Mouse (Mus musculus) heart, embryonic 11.5 days (tissue): Measurements from ENCODE around the gene Ssr2. TPM values are rescaled to one million over a fixed set of nuclear protein-coding genes. Genes with fewer than 3 reads are reported as not detected.

Experiments used
- ATAC-seq: fragments of 200-750 bp; cut with Nextera tagmentation; replicated peaks from 2 replicates; pipeline ENCODE4 v1.8.0; 2017; ENCODE audit warnings: moderate library complexity; ENCODE audit not compliant: insufficient number of reproducible peaks, low FRiP score, low TSS enrichment
- H3K27ac ChIP-seq: fragments of 300-500 bp; sonication (generic); 2 replicates; pipeline ENCODE4 v1.5.1; 2014; ENCODE audit warnings: mild to moderate bottlenecking, low read depth, low read length
- H3K27me3 ChIP-seq: fragments of 300-500 bp; sonication (generic); 2 replicates; pipeline ENCODE4 v1.6.1; 2014; ENCODE audit warnings: mild to moderate bottlenecking, low read length, mixed read lengths; ENCODE audit not compliant: control insufficient read depth, insufficient read depth
- H3K36me3 ChIP-seq: fragments of 300-500 bp; sonication (generic); 2 replicates; pipeline ENCODE4 v1.6.1; 2014; ENCODE audit warnings: mild to moderate bottlenecking, low read length, moderate library complexity, mixed read lengths; ENCODE audit not compliant: control insufficient read depth, insufficient read depth
- H3K4me1 ChIP-seq: fragments of 300-500 bp; sonication (generic); 2 replicates; pipeline ENCODE4 v1.6.1; 2014; ENCODE audit warnings: low read length; ENCODE audit not compliant: control insufficient read depth, insufficient read depth
- H3K4me2 ChIP-seq: fragments of 300-500 bp; sonication (generic); 2 replicates; pipeline ENCODE4 v1.6.1; 2014; ENCODE audit warnings: mild to moderate bottlenecking, moderate library complexity
- H3K4me3 ChIP-seq: fragments of 300-500 bp; sonication (generic); 2 replicates; pipeline ENCODE4 v1.5.1; 2014; ENCODE audit warnings: low read depth, low read length
- H3K9ac ChIP-seq: fragments of 300-500 bp; sonication (generic); 2 replicates; pipeline ENCODE4 v1.6.1; 2014; ENCODE audit warnings: mild to moderate bottlenecking, low read depth, low read length, moderate library complexity
- H3K9me3 ChIP-seq: fragments of 300-500 bp; sonication (generic); replicated peaks from 2 replicates; pipeline ENCODE4 v1.6.1; 2016; ENCODE audit warnings: low read length; ENCODE audit not compliant: control insufficient read depth
- WGBS: fragments of 180-500 bp; shearing (Covaris S2); extraction: QIAGEN DNeasy Blood & Tissue Kit; methylation state at CpG from one replicate; pipeline ENCODE4 v1.1.7; 2014; ENCODE audit not compliant: insufficient replicate concordance; 5-methylcytosine and 5-hydroxymethylcytosine counted together
- polyA plus RNA-seq: library from polyadenylated mRNA; unstranded; fragments of >200 nt; fragmentation: Nextera tagmentation; extraction: Ambion mirVana; gene quantifications from 2 replicates; pipeline ENCODE4 v1.2.1, GENCODE M21; 2014

Gene Ssr2
- polyA plus RNA-seq, 1 experiment from 2014 or later = 206 TPM

DNA sequence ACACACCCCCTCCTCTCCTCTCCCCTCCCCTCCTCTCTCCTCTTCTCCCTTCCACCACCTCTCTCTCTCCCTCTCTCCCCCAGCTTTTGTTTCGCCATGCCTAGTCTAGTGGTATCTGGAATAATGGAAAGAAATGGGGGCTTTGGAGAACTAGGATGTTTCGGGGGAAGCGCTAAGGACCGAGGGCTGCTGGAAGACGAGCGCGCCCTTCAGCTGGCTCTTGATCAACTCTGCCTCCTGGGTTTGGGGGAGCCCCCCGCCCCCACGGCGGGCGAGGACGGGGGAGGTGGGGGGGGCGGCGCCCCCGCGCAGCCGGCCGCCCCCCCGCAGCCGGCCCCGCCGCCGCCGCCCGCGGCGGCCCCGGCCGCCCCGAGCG, 43.4 kb upstream of the Ssr2 start, which contains the start of gene Mex3a:
Gene Mex3a (plus strand): TSS at position 97 of the 376 bp plus-strand sequence.
- Histone ChIP-seq H3K4me1 (peaks cover 71% of the 10 kb centered on the region), H3K4me2 (peak within 1 kb of the TSS; percentile 85), H3K9ac (peak within 1 kb of the TSS; percentile 98), H3K4me3 (peak within 1 kb of the TSS; percentile 70), H3K36me3 (peaks cover 6% of the 10 kb centered on the region), H3K9me3 (no peaks in the 10 kb centered on the region), H3K27ac (peak within 1 kb of the TSS; percentile 95), H3K27me3 (no peaks in the 10 kb centered on the region)
- under 1% methylated on average over 16 of the region's 31 CpGs for WGBS
- no peak for ATAC-seq

DNA sequence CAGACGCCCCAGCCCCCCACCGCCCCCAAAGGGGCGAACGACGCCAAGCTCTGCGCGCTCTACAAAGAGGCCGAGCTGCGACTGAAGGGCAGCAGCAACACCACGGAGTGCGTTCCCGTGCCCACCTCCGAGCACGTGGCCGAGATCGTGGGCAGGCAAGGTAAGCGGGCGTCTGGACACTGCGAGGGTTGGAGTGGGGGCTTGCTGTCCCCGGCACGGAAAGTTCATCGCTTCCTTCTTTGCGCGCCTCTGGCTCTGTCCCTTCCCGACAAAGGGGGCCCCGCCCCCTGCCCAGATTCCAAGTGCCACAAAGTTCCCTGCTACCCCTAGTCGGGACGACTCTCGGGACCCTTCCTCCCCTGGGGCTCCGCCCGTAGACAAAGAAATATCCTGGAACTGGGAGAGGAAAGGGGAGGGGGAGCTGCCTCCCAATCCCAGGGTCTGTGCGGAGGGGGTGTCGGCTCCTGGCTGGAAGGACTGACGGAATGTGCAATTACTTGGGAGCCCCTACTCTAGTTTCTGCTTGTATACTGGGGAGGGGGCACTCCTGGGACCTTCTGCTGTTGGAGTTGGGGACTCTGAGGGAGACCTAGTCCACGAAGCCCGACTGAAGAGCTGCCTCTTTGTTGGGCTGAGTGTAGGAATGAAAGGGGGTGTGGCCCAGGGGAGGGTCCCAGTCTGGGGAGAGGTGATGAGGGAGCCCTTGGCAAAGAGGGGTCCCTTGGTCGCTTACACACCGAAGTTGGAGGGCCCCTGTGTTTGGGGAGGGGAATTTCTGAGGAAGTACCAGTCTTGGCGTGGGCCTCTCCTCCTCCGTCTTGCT, 42.8 kb upstream of the Ssr2 start:
- Histone ChIP-seq H3K4me2 (peak overlapping the region; percentile 85), H3K4me3 (peak overlapping the region; percentile 70), H3K9me3 (no peaks in the 10 kb centered on the region), H3K27me3 (no peaks in the 10 kb centered on the region), H3K9ac (peak overlapping the region; percentile 98), H3K27ac (peak overlapping the region; percentile 95), H3K4me1 (peaks cover 66% of the 10 kb centered on the region), H3K36me3 (peaks cover 12% of the 10 kb centered on the region)
- no peak for ATAC-seq
- under 1% methylated on average over 34 of the region's 40 CpGs for WGBS

DNA sequence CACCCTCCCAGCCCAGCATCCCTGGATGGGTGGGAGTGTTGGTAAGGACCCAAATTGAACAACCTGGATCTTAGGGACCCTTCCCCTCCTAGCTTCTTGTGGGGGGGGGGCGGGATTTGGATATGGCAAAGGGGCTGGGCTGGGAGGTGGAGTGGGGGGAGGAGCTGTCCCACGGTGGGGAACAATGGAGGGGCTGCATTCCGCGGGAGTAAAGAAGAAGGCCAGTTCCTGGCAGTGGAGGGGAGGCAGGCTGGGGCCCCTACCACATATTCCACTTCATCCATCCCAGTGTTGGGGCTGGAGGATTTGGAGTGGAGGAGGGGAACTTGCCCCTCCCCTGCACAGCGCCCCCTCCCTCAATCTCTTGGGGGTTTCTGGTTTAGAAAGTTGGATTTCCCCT, 42.0 kb upstream of the Ssr2 start:
- peak overlapping the region; percentile 70 for H3K4me3 ChIP-seq
- H3K4me1 ChIP-seq = peaks cover 68% of the 10 kb centered on the region
- H3K27me3 ChIP-seq = no peaks in the 10 kb centered on the region
- peaks cover 20% of the 10 kb centered on the region for H3K36me3 ChIP-seq
- peak overlapping the region; percentile 85 for H3K4me2 ChIP-seq
- H3K27ac ChIP-seq = peak overlapping the region; percentile 95
- peak overlapping the region; percentile 98 for H3K9ac ChIP-seq
- WGBS = 12% methylated on average over 5 of the region's 5 CpGs
- no peak for ATAC-seq
- no peaks in the 10 kb centered on the region for H3K9me3 ChIP-seq

DNA sequence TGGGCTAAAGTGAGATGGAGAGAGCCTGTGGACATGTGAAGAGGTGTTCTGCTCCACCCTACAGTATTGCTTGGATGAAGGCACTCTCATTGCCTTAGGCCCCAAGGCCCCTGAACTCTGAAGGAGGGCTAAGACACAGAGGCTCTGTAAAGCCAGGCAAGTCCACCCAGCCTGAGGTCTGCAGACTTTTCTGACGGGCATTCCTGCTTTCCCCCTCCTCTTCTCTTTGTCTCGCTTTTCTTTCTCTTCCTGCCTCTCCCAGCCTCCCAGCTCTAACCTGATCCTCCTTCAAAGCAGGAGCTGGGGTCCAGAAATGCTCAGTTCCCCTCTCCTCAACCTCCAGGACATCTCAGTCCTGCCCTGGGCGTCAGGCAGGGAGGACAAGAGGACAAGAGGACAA, 40.7 kb upstream of the Ssr2 start:
- Histone ChIP-seq H3K27me3 (no peaks in the 10 kb centered on the region), H3K4me3 (peak overlapping the region; percentile 70), H3K4me1 (peaks cover 57% of the 10 kb centered on the region), H3K4me2 (peak overlapping the region; percentile 85), H3K9me3 (no peaks in the 10 kb centered on the region), H3K36me3 (peaks cover 21% of the 10 kb centered on the region), H3K27ac (no peak overlapping the region), H3K9ac (peak overlapping the region; percentile 98)
- no peak for ATAC-seq
- 33% methylated on average over 3 of the region's 3 CpGs for WGBS

DNA sequence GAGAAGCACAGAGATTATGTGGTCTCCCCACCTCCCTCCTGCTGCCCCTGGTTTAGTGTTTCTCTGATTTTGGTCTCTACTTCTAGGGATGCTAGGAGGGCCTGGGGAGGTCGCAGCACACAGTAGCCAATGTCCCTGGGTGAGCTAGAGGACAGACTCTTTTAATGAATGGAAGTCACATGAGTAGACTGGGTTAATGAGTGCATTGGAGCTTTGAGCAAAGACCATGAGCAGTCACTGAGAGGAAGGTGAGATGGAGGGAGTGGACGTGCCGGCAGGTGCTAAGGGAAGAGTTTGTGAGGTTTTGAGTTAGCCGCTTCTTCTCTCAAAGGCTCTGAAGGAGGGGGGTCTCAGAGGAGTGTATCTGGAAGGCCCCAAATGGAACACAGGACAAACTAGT, 40.1 kb upstream of the Ssr2 start:
- peak overlapping the region; percentile 85 for H3K4me2 ChIP-seq
- WGBS = 65% methylated on average over 4 of the region's 4 CpGs
- no peaks in the 10 kb centered on the region for H3K27me3 ChIP-seq
- peaks cover 24% of the 10 kb centered on the region for H3K36me3 ChIP-seq
- no peaks in the 10 kb centered on the region for H3K9me3 ChIP-seq
- H3K4me1 ChIP-seq = peaks cover 55% of the 10 kb centered on the region
- no peak overlapping the region for H3K27ac ChIP-seq
- H3K4me3 ChIP-seq = peak overlapping the region; percentile 70
- ATAC-seq = no peak
- H3K9ac ChIP-seq = peak overlapping the region; percentile 98; the same call in 1 of the 2 replicates

DNA sequence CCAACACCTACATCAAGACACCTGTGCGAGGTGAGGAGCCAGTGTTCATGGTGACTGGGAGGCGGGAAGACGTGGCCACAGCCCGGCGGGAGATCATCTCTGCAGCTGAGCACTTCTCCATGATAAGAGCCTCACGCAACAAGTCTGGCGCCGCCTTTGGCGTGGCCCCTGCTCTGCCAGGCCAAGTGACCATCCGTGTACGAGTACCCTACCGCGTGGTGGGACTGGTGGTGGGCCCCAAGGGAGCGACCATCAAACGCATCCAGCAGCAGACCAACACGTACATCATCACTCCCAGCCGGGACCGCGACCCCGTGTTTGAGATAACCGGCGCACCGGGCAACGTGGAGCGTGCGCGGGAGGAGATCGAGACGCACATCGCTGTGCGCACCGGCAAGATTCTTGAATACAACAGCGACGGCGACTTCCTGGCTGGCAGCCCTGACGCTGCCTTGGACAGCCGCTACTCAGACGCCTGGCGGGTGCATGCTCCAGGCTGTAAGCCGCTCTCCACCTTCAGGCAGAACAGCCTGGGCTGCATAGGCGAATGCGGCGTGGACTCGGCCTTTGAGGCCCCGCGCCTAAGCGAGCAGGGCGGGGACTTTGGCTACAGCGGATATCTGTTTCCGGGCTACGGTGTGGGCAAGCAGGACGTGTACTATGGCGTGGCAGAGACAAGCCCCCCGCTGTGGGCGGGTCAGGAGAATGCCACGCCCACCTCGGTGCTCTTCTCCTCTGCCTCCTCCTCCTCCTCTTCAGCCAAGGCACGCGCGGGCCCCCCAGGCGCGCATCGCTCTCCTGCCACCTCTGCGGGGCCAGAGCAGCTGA, 39.4 kb upstream of the Ssr2 start:
- H3K27ac ChIP-seq = peak overlapping the region; percentile 12
- no peaks in the 10 kb centered on the region for H3K9me3 ChIP-seq
- peak overlapping the region; percentile 85 for H3K4me2 ChIP-seq
- no peaks in the 10 kb centered on the region for H3K27me3 ChIP-seq
- peak overlapping the region; percentile 60 for H3K9ac ChIP-seq
- H3K36me3 ChIP-seq = peaks cover 24% of the 10 kb centered on the region
- WGBS = 4% methylated on average over 64 of the region's 64 CpGs
- H3K4me1 ChIP-seq = peaks cover 53% of the 10 kb centered on the region
- H3K4me3 ChIP-seq = peak overlapping the region; percentile 70
- peak; percentile 40 for ATAC-seq

DNA sequence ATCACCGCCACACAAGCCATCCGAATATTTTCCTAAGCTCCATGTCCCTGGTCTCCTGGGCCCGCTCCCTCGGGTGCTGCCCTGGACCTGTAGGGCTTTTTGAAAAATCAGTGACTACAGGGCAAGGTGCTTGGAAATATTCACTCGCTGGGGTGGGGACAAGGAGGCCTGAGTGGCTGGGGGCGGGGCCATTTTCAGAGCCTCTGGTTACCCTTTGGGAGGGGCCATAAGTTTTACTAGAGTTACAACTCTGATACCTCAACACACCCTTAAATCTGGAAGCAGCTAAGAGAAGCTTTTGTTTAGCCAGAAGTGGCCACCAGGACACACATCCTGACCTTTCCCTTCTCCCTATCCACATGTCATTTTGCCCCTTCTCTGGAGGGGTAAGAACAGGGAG, 38.5 kb upstream of the Ssr2 start:
- H3K4me1 ChIP-seq = peaks cover 53% of the 10 kb centered on the region
- H3K4me2 ChIP-seq = peak overlapping the region; percentile 85
- peaks cover 24% of the 10 kb centered on the region for H3K36me3 ChIP-seq
- ATAC-seq = no peak
- no peaks in the 10 kb centered on the region for H3K9me3 ChIP-seq
- H3K27ac ChIP-seq = peak overlapping the region; percentile 12; the same call in 1 of the 2 replicates
- no peaks in the 10 kb centered on the region for H3K27me3 ChIP-seq
- 65% methylated on average over 6 of the region's 6 CpGs for WGBS
- H3K9ac ChIP-seq = peak overlapping the region; percentile 56; the same call in 1 of the 2 replicates
- peak overlapping the region; percentile 70 for H3K4me3 ChIP-seq

DNA sequence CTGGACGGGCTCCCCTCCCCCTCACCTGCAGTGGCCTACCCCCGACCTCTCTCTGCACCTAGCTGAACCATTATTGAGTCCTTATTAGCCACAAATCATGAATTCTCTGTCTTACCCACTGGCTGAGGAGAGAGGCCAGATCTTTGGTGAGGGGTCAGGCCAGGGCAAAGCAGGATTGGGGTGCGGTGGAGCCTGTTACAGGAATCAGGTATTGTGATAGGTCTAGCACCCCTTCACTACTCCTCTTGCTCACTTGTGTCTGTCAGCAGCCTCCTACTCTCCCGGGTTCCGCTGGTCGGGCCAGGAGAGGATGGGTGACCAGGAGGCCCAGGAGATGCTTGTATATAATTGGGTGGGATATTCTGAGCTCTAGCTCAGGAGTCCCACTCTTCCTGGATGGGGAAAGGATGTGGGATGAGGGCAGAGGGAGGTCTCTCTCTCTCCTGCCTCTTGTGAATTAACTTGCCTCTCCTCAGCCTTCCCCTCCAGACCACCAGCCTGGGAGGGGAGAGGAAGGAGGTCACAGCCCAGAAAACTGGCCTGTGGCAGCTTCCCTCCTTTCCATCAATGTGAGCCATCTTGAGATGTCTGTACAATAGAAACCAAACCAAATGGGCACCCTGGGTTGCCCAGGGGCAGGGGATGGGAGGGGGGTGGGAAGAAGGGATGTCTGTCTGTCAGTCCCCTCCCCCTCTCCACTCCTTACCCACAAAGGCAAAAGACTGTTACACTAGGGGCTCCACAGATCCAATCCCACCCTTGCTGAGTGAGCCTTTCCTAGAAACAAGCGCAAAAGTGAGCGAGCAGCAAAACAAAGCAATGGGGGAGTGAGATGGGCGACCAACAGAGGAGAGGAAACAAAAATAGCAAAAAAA, 37.2 kb upstream of the Ssr2 start:
- Histone ChIP-seq H3K36me3 (peaks cover 24% of the 10 kb centered on the region), H3K9ac (no peak overlapping the region)
- 42% methylated on average over 9 of the region's 9 CpGs for WGBS

More for the DNA sequence above, 37.2 kb upstream of the Ssr2 start:
- no peak for ATAC-seq
- no peaks in the 10 kb centered on the region for H3K27me3 ChIP-seq
- no peaks in the 10 kb centered on the region for H3K9me3 ChIP-seq
- H3K4me3 ChIP-seq = no peak overlapping the region
- 0 out of 2 replicates have a peak overlapping the region, but pooled peaks have one; percentile 6 for H3K4me2 ChIP-seq
- H3K27ac ChIP-seq = no peak overlapping the region
- H3K4me1 ChIP-seq = peaks cover 50% of the 10 kb centered on the region
